Mouse (Mus musculus): ENCODE data around the gene Zcchc2.

Zcchc2 gene

GRCm38 (mm10) chr1:105990138-105990821, at the start of gene Zcchc2:
Zcchc2 (plus strand) TSS chr1:105990406.
- Histone ChIP-seq H3K4me3 (replicated peaks; ENCODE audit: low read length) (peak within 1 kb of the TSS; percentile 89), H3K36me3 (ENCODE audit: insufficient read depth, low read length) (no peaks in the 10 kb centered on the region), H3K4me1 (replicated peaks; ENCODE audit: low read depth, low read length) (peaks cover 41% of the 10 kb centered on the region), H3K9me3 (ENCODE audit: low read length) (no peaks in the 10 kb centered on the region), H3K27me3 (ENCODE audit: insufficient read depth, low read length) (peaks cover 15% of the 10 kb centered on the region)
- no peak for TF ChIP-seq CTCF (conservative IDR thresholded peaks at IDR 0.05; ENCODE audit: low read length)
- TF ChIP-seq NANOG (IDR thresholded peaks at IDR 0.05; ENCODE audit: borderline replicate concordance, low read length): no peak

DNA sequence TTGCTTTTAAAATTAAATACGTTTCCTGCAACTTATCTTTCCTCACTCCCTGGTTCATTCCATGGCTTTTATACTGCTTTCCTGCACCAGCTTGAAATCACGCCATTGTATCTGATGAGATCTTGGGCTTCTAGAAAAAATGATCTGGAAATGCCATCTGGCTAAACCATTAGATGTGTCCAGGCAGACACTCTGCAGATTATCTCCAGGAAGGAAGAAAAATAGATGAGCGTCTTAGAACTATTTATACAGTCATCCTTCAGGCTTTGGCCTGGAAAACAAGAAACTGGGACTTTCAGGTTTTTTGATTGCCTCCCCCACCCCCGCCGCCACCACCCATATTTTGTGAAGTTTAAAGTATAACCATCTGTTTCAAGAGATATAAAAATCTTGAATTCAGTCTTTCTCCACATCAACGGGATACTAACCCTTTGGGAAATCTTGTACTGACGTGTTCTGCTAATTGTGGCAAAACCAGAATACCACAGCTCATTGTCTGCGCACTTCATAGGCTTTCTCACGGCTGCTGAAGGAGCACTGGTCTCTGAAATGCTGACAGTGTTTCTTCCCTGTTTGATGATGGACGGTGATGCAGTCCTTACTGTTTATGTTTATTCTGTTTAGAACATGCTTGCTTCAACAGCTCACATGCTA, 45.2 kb upstream of the Zcchc2 start:
- H3K4me1 ChIP-seq (replicated peaks; ENCODE audit: low read depth, low read length): no peaks in the 10 kb centered on the region
- H3K4me3 ChIP-seq (replicated peaks; ENCODE audit: low read length): no peak overlapping the region

DNA sequence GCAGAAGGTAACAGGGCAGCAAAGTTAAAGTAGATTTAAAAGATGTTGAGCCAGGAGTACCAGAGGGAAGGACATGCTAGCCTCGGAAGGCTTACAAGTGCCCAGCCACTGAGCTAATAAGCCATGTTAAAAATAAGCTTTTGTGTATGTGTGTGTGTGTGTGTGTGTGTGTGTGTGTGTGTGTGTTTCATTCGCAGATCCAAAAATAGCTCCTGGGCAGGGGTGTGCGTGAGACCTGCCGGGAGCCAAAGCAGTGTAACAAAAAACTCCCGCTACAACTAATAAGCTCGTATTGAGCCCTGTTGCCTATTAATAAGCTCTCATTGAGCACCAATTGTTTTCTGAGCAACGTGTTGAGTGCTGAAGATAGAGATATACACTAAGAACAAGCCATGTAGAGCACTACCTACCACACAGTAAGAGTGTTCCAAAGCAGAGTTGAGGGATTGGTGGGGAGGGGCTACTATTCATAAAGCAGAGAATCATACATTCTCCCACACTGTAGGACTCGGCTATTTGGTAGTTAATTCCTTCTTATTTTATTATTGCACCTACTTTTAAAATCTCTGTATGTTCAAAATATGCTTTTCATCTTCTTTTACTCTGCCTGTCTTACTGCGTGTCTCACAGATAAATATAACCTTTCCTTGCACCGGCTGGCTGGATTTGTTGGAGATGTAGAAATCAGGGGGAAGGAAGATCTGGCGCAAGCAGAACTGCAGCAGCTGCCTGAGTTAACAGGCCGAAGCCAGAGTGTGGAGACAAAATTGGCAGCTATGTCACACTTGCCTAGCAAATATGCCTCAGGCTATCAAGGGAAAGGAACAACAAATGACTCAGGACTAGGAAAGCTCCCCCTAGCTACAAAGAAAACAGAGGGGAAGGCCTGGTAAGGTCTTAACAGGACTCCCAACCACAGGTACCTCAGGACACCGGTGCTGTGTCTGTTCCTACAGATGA, 43.3 kb upstream of the Zcchc2 start:
- no peaks in the 10 kb centered on the region for H3K4me1 ChIP-seq (replicated peaks; ENCODE audit: low read depth, low read length)
- no peaks in the 10 kb centered on the region for H3K27me3 ChIP-seq (ENCODE audit: insufficient read depth, low read length)
- no peaks in the 10 kb centered on the region for H3K36me3 ChIP-seq (ENCODE audit: insufficient read depth, low read length)
- H3K4me3 ChIP-seq (replicated peaks; ENCODE audit: low read length): no peak overlapping the region
- TF ChIP-seq NANOG (IDR thresholded peaks at IDR 0.05; ENCODE audit: borderline replicate concordance, low read length): no peak
- no peak for TF ChIP-seq POU5F1 (IDR thresholded peaks at IDR 0.05; ENCODE audit: borderline replicate concordance, low read length)
- TF ChIP-seq CTCF (conservative IDR thresholded peaks at IDR 0.05; ENCODE audit: low read length): no peak
- no peaks in the 10 kb centered on the region for H3K9me3 ChIP-seq (ENCODE audit: low read length)

More for the DNA sequence above, 45.2 kb upstream of the Zcchc2 start:
- H3K9me3 ChIP-seq (ENCODE audit: low read length): no peaks in the 10 kb centered on the region
- no peaks in the 10 kb centered on the region for H3K27me3 ChIP-seq (ENCODE audit: insufficient read depth, low read length)
- TF ChIP-seq NANOG (IDR thresholded peaks at IDR 0.05; ENCODE audit: borderline replicate concordance, low read length) (no peak), POU5F1 (IDR thresholded peaks at IDR 0.05; ENCODE audit: borderline replicate concordance, low read length) (no peak)
- no peaks in the 10 kb centered on the region for H3K36me3 ChIP-seq (ENCODE audit: insufficient read depth, low read length)

- TF ChIP-seq CTCF (conservative IDR thresholded peaks at IDR 0.05; ENCODE audit: low read length) (no peak), POU5F1 (IDR thresholded peaks at IDR 0.05; ENCODE audit: borderline replicate concordance, low read length) (no peak), NANOG (IDR thresholded peaks at IDR 0.05; ENCODE audit: borderline replicate concordance, low read length) (no peak)
- no peaks in the 10 kb centered on the region for H3K9me3 ChIP-seq (ENCODE audit: low read length)
- no peaks in the 10 kb centered on the region for H3K4me1 ChIP-seq (replicated peaks; ENCODE audit: low read depth, low read length)
- no peak overlapping the region for H3K4me3 ChIP-seq (replicated peaks; ENCODE audit: low read length)
- no peaks in the 10 kb centered on the region for H3K36me3 ChIP-seq (ENCODE audit: insufficient read depth, low read length)
- H3K27me3 ChIP-seq (ENCODE audit: insufficient read depth, low read length): no peaks in the 10 kb centered on the region
Measured at GRCm38 (mm10) chr1:105948352-105948751, 41.9 kb upstream of the Zcchc2 start.

GRCm38 (mm10) chr1:105953588-105953987, 36.6 kb upstream of the Zcchc2 start:
- Histone ChIP-seq H3K9me3 (ENCODE audit: low read length) (peaks cover 9% of the 10 kb centered on the region; the same call in 1 of the 2 replicates), H3K36me3 (ENCODE audit: insufficient read depth, low read length) (no peaks in the 10 kb centered on the region), H3K27me3 (ENCODE audit: insufficient read depth, low read length) (no peaks in the 10 kb centered on the region), H3K4me3 (replicated peaks; ENCODE audit: low read length) (no peak overlapping the region), H3K4me1 (replicated peaks; ENCODE audit: low read depth, low read length) (no peaks in the 10 kb centered on the region)
- no peak for TF ChIP-seq POU5F1 (IDR thresholded peaks at IDR 0.05; ENCODE audit: borderline replicate concordance, low read length)
- no peak for TF ChIP-seq NANOG (IDR thresholded peaks at IDR 0.05; ENCODE audit: borderline replicate concordance, low read length)
- TF ChIP-seq CTCF (conservative IDR thresholded peaks at IDR 0.05; ENCODE audit: low read length): no peak

DNA sequence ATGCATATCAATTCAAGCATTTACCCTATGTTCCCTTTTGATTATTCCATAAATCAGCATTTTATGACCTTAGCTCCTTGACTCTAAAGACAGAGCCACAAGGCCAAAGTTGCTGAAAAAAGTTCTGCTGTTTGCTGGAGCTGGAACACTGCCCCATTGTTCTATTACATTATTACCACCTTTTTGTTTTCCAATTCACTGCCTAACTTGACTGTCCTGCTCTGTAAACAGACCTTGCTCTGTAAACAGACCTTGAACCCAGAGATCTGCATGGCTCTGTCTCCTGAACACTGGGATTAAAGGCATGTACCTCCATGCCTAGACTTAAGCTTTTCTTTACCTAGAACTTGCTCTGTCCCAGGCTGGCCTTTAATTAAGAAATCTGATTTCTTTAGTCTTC, 36.2 kb upstream of the Zcchc2 start:
- no peaks in the 10 kb centered on the region for H3K4me1 ChIP-seq (replicated peaks; ENCODE audit: low read depth, low read length)
- TF ChIP-seq POU5F1 (IDR thresholded peaks at IDR 0.05; ENCODE audit: borderline replicate concordance, low read length) (no peak), CTCF (conservative IDR thresholded peaks at IDR 0.05; ENCODE audit: low read length) (no peak), NANOG (IDR thresholded peaks at IDR 0.05; ENCODE audit: borderline replicate concordance, low read length) (no peak)
- H3K27me3 ChIP-seq (ENCODE audit: insufficient read depth, low read length): no peaks in the 10 kb centered on the region
- H3K9me3 ChIP-seq (ENCODE audit: low read length): peaks cover 9% of the 10 kb centered on the region; the same call in 1 of the 2 replicates
- no peaks in the 10 kb centered on the region for H3K36me3 ChIP-seq (ENCODE audit: insufficient read depth, low read length)
- no peak overlapping the region for H3K4me3 ChIP-seq (replicated peaks; ENCODE audit: low read length)

DNA sequence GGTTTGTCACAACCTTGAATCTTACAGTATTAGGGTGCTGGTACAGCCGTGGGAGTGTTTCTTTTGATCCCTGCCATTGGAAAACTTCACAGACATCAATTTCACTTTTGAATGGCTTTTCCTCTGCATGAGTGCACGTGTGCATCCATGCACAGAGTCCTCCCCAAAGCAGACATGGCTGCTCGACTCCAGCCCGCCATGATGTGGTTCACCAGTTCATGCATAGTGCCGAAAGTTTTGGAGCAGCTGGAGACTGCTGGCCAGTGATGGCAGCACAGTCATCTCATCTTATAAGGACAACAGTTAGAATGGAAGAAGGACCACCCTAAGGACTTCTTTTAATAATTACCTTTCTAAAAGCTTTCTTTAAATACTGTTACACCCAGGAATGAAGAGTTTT, 34.1 kb upstream of the Zcchc2 start:
- H3K27me3 ChIP-seq (ENCODE audit: insufficient read depth, low read length): no peaks in the 10 kb centered on the region
- no peaks in the 10 kb centered on the region for H3K4me1 ChIP-seq (replicated peaks; ENCODE audit: low read depth, low read length)
- peaks cover 9% of the 10 kb centered on the region; the same call in 1 of the 2 replicates for H3K9me3 ChIP-seq (ENCODE audit: low read length)
- TF ChIP-seq NANOG (IDR thresholded peaks at IDR 0.05; ENCODE audit: borderline replicate concordance, low read length): no peak
- TF ChIP-seq POU5F1 (IDR thresholded peaks at IDR 0.05; ENCODE audit: borderline replicate concordance, low read length): no peak
- no peak for TF ChIP-seq CTCF (conservative IDR thresholded peaks at IDR 0.05; ENCODE audit: low read length)
- no peak overlapping the region for H3K4me3 ChIP-seq (replicated peaks; ENCODE audit: low read length)
- H3K36me3 ChIP-seq (ENCODE audit: insufficient read depth, low read length): no peaks in the 10 kb centered on the region

DNA sequence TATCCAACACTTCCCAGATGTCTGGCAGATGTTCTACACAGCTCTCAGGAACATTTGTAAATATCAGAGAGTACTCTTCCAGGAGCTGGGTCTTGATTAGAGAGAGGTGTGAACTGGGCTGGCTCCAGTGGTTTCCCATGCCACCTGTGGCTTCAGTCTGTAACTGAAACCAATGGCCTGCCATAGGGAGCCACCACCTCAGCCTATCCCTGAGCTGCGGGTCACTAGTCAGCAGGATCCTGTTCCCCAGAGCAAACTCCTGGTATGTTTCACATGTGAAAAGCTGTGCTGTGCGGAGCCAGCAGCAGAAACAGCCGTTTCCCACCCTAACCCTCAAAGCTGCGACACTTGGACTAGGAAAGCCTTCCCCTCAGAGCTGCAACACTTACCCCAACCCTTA, 28.7 kb upstream of the Zcchc2 start:
- Histone ChIP-seq H3K9me3 (ENCODE audit: low read length) (no peaks in the 10 kb centered on the region), H3K27me3 (ENCODE audit: insufficient read depth, low read length) (0 out of 2 replicates have a peak, but pooled peaks cover 2% of the 10 kb centered on the region), H3K4me3 (replicated peaks; ENCODE audit: low read length) (no peak overlapping the region), H3K4me1 (replicated peaks; ENCODE audit: low read depth, low read length) (no peaks in the 10 kb centered on the region), H3K36me3 (ENCODE audit: insufficient read depth, low read length) (no peaks in the 10 kb centered on the region)
- no peak for TF ChIP-seq NANOG (IDR thresholded peaks at IDR 0.05; ENCODE audit: borderline replicate concordance, low read length)
